Mouse (Mus musculus): ENCODE results near the gene Olfr63.
"Not testable (repeated sequence)": the region's sequence is repeated elsewhere in the genome, so short reads cannot be mapped to it uniquely, and the experiment has no call there.

The Olfr63 gene

DNA sequence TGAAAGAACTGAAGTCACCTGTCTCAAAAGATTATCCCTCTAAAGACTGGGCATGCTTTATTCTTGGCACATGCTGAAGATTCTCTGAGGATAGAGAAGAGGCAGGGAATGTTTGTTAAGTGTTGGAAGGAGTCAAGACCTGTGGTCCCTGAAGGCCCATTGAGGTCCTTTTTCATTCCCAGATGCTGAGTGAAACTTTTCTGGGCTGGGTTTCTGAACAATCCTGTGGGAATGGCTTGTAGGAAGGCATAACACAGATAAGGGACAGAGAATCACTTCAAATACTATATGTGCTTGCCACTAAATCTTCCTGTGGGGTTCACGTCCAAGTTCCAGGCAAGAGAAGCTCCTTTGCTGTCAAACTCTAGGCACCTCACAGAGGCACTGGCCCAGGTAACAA is at the start of gene Olfr63:
TSS of gene Olfr63 (plus strand) at position 301 of the 400 bp plus-strand sequence.
- DNase-seq (ENCODE audit: low read depth, low spot score) = no peak

GRCm38 (mm10) chr17:33221590-33221989 is 42.9 kb upstream of the Olfr63 start, which contains the start of gene Olfr1564:
Gene Olfr1564 (minus strand): TSS chr17:33221690.
- DNase-seq (ENCODE audit: low read depth, low spot score) = no peak

DNA sequence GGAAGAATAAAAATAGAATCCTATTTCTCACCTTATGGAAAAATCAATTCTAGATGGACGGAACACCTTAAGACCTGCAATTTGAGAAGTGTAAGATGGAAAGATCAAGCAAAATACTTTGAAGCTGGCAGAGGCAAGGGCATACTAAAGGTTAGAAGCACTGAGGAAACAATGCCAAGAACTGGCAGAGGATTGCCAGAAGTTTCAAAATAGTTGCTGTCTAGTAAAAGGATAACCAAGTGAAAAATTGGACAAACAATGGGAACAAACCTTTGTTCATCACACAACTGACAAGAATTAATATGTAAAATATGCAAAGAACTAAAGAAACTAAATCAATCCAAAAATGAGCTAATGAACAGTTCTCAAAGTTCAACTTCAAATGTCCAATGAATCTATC is 27.8 kb upstream of the Olfr63 start:
- DNase-seq (ENCODE audit: low read depth, low spot score) = not testable (repeated sequence)

- not testable (repeated sequence) for DNase-seq (ENCODE audit: low read depth, low spot score)
These were observed 9.8 kb upstream of the Olfr63 start, which contains the start of gene Zfp955a for GRCm38 (mm10) chr17:33254530-33255318. Gene Zfp955a (minus strand): TSS chr17:33255145.

- not testable (repeated sequence) for DNase-seq (ENCODE audit: low read depth, low spot score)
These were observed 9.2 kb upstream of the Olfr63 start for GRCm38 (mm10) chr17:33255319-33255657.

GRCm38 (mm10) chr17:33268907-33269306 is 4.4 kb downstream of the Olfr63 start:
- DNase-seq (ENCODE audit: low read depth, low spot score) = no peak

DNA sequence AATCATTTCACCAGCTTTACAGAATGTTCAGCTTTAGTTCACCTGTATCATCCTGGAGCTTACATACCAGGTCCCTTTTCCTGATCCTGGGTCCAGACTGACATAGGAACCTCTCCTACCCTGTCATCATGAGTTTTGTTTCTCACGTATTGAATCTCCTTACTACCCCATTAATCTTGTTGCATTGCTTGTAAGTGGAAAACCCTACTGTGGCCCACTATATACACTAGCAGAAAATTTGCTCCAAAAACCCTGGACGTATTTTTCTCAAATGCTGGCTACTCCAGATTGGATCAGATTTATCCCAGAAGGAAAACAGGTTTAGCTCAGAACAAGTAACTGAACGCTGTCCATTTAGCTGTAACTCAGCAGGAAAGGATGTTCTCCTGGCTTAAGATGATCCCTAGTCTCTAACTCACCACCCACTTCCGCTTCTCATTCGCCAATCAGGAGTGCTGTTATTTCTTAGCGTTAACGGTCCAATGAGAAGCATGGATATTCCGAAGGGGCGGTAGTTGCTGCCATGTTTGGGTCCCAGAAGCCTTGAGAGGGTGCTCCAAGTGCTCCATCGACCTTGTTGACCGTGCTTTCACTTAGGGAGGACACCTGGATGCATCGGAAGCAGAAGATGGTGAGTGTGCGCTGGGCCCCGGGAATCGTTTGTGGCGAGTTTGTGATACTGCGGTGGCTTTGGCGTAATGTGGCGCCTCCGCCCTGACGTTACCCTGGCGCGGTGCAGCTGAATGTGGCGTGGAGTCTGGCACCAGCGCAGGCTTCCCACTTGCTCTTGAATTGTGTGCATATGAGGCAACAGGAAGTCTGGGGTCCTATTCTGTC is 24.8 kb downstream of the Olfr63 start, which contains the start of gene Zfp955b:
TSS of gene Zfp955b (plus strand) at position 506 of the 837 bp plus-strand sequence.
- not testable (repeated sequence) for DNase-seq (ENCODE audit: low read depth, low spot score)

DNA sequence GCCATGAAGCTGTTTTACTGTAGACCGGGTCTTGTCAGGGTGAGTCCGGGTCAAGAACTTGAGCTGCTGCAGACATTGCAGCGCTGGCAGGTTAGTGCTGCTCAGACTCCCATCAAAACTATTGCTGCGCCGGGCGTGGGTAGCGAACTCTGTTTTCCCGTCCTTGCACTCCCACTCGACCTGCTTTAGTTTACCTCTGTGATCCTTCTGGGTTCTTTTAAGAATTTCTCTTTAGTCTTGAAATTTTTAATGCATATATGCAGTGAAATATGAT is 25.3 kb downstream of the Olfr63 start:
- DNase-seq (ENCODE audit: low read depth, low spot score) = not testable (repeated sequence)

All from R1 (cell line).